Mouse (Mus musculus) limb, embryonic 12.5 days (tissue): ENCODE measurements at regions not wholly inside any gene's neighbourhood (a gene's known extent, or its start where the extent isn't known, plus 50 kb on each side); places are given as distances from the start of the nearest gene placed in this dataset.

Experiments
- ATAC-seq: fragments of 200-750 bp; cut with Nextera tagmentation; 2 replicates; pipeline ENCODE4 v1.8.0; 2017; ENCODE audit warnings: low read depth, moderate TSS enrichment; ENCODE audit not compliant: insufficient number of reproducible peaks, insufficient read depth, low FRiP score, low TSS enrichment
- H3K27ac ChIP-seq: fragments of 300-500 bp; sonication (generic); 2 replicates; pipeline ENCODE4 v1.5.1; 2016; ENCODE audit warnings: mild to moderate bottlenecking, moderate library complexity
- H3K27me3 ChIP-seq: fragments of 300-500 bp; sonication (generic); 2 replicates; pipeline ENCODE4 v1.6.1; 2016; ENCODE audit warnings: mild to moderate bottlenecking, moderate library complexity
- H3K36me3 ChIP-seq: fragments of 300-500 bp; sonication (generic); 2 replicates; pipeline ENCODE4 v1.6.1; 2016; ENCODE audit warnings: mild to moderate bottlenecking, moderate library complexity
- H3K4me1 ChIP-seq: fragments of 300-500 bp; sonication (generic); replicated peaks from 2 replicates; pipeline ENCODE4 v1.6.1; 2016
- H3K4me2 ChIP-seq: fragments of 300-500 bp; sonication (generic); 2 replicates; pipeline ENCODE4 v1.6.1; 2016; ENCODE audit warnings: mild to moderate bottlenecking, moderate library complexity
- H3K4me3 ChIP-seq: fragments of 300-500 bp; sonication (generic); replicated peaks from 2 replicates; pipeline ENCODE4 v1.5.1; 2016; ENCODE audit warnings: mild to moderate bottlenecking
- H3K9ac ChIP-seq: fragments of 300-500 bp; sonication (generic); replicated peaks from 2 replicates; pipeline ENCODE4 v1.6.1; 2016; ENCODE audit warnings: mild to moderate bottlenecking, moderate library complexity
- H3K9me3 ChIP-seq: fragments of 300-500 bp; sonication (generic); 2 replicates; pipeline ENCODE4 v1.6.1; 2016; ENCODE audit warnings: mild to moderate bottlenecking, moderate library complexity
- WGBS: fragments of 180-500 bp; shearing (Covaris S2); methylation state at CpG from one replicate; pipeline ENCODE4 v1.1.7; 2016; 5-methylcytosine and 5-hydroxymethylcytosine counted together

- Histone ChIP-seq H3K4me3 (no peak overlapping the region), H3K4me2 (no peak overlapping the region), H3K27ac (no peak overlapping the region), H3K36me3 (no peaks in the 10 kb centered on the region), H3K9ac (no peak overlapping the region), H3K4me1 (no peaks in the 10 kb centered on the region), H3K27me3 (no peaks in the 10 kb centered on the region), H3K9me3 (no peaks in the 10 kb centered on the region)
- ATAC-seq, result no peak
- WGBS, result 78% methylated on average over 15 of the region's 15 CpGs
Observed at GRCm38 (mm10) chr8:35323180-35323975, 442.2 kb upstream of the Gm19410 start.
